Mouse (Mus musculus): ENCODE measurements around the gene Misp. TPM values are rescaled to one million over a fixed set of nuclear protein-coding genes. Genes with fewer than 3 reads are reported as not detected.
A peak's percentile ranks its signal among the peaks of the same experiment; 100 is the strongest.

Misp gene
- polyA plus RNA-seq, 1 experiment from 2014 or later: 0.69 TPM

GRCm38 (mm10) chr10:79811736-79812637 is 8.8 kb upstream of the Misp start:
- DNase-seq (ENCODE audit: low spot score) (peak; percentile 89), ATAC-seq (ENCODE audit: low FRiP score) (peak; percentile 63)
- H3K27ac ChIP-seq (ENCODE audit: low read depth, low read length): peak overlapping the region; percentile 40; the same call in 1 of the 2 replicates
- no peaks in the 10 kb centered on the region for H3K9me3 ChIP-seq (ENCODE audit: control insufficient read depth, low read length)
- WGBS: 34% methylated on average over 15 of the region's 15 CpGs
- H3K4me2 ChIP-seq (replicated peaks; ENCODE audit: low read depth, low read length): no peak overlapping the region
- H3K27me3 ChIP-seq (ENCODE audit: control insufficient read depth, insufficient read depth, low read length): no peaks in the 10 kb centered on the region
- H3K9ac ChIP-seq (ENCODE audit: low read depth, low read length): no peak overlapping the region
- H3K36me3 ChIP-seq (ENCODE audit: control insufficient read depth, insufficient read depth, low read length): peaks cover 4% of the 10 kb centered on the region; the same call in 1 of the 2 replicates
- no peak overlapping the region for H3K4me3 ChIP-seq (ENCODE audit: low read depth, low read length)
- H3K4me1 ChIP-seq (replicated peaks; ENCODE audit: control insufficient read depth, insufficient read depth, low read length): no peaks in the 10 kb centered on the region

DNA sequence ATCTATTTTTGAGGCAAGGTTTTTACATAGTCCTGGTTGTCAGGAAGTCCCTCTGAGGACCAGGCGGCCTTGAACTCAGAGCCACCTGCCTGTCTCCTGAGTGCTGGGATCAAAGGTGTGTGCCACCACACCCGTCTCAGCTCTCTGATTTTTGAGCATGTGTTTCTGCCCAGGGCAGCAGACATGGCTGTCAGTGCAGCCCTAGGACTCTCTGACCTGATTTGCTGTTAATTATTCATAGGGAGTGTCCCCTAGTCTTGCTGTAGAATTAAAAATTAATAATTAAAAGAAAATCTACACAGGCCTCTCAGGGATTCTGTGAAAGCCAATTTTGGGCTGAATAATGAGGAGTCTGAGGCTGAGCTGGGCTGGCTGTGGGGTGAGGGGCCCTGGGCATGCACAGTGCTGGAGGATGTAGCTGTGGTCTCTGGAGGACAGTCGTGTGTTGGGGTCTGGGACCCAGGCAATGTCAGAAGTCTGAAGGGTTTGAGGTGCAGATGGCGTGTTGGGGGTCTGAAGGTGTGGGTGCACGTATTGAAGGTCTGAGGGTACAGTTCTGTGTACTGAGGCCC is 6.4 kb upstream of the Misp start:
- Histone ChIP-seq H3K4me2 (replicated peaks; ENCODE audit: low read depth, low read length) (no peak overlapping the region), H3K9ac (ENCODE audit: low read depth, low read length) (no peak overlapping the region), H3K27me3 (ENCODE audit: control insufficient read depth, insufficient read depth, low read length) (no peaks in the 10 kb centered on the region), H3K27ac (ENCODE audit: low read depth, low read length) (no peak overlapping the region), H3K4me3 (ENCODE audit: low read depth, low read length) (no peak overlapping the region), H3K4me1 (replicated peaks; ENCODE audit: control insufficient read depth, insufficient read depth, low read length) (no peaks in the 10 kb centered on the region), H3K36me3 (ENCODE audit: control insufficient read depth, insufficient read depth, low read length) (peaks cover 8% of the 10 kb centered on the region), H3K9me3 (ENCODE audit: control insufficient read depth, low read length) (no peaks in the 10 kb centered on the region)
- ATAC-seq (ENCODE audit: low FRiP score) (no peak), DNase-seq (ENCODE audit: low spot score) (no peak)
- WGBS: 85% methylated on average over 5 of the region's 5 CpGs

GRCm38 (mm10) chr10:79815671-79816494 is 4.9 kb upstream of the Misp start:
- Histone ChIP-seq H3K27ac (ENCODE audit: low read depth, low read length) (no peak overlapping the region), H3K4me1 (replicated peaks; ENCODE audit: control insufficient read depth, insufficient read depth, low read length) (no peaks in the 10 kb centered on the region), H3K9ac (ENCODE audit: low read depth, low read length) (no peak overlapping the region), H3K9me3 (ENCODE audit: control insufficient read depth, low read length) (no peaks in the 10 kb centered on the region), H3K36me3 (ENCODE audit: control insufficient read depth, insufficient read depth, low read length) (peaks cover 13% of the 10 kb centered on the region), H3K27me3 (ENCODE audit: control insufficient read depth, insufficient read depth, low read length) (no peaks in the 10 kb centered on the region), H3K4me2 (replicated peaks; ENCODE audit: low read depth, low read length) (no peak overlapping the region), H3K4me3 (ENCODE audit: low read depth, low read length) (no peak overlapping the region)
- WGBS: 84% methylated on average over 12 of the region's 12 CpGs
- ATAC-seq (ENCODE audit: low FRiP score) (no peak), DNase-seq (ENCODE audit: low spot score) (no peak)

DNA sequence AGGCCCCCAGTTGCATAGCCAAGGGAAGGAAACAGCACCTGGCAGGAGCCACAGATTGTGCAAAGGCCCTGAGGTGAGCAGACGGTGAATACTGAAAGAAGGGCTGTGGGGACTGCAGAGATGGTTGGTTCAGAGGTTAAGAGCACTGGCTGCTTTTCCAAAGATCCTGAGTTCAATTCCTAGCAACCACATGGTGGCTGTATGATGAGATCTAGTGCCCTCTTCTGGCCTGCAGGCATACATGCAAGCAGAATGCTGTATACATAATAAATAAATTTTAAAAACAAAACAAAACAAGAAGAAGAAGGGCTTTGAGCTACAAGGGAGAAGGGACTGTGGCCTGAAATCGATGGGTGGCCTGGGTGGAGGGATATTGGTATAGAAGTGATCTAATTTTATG is 3.7 kb upstream of the Misp start:
- Histone ChIP-seq H3K9ac (ENCODE audit: low read depth, low read length) (no peak overlapping the region), H3K36me3 (ENCODE audit: control insufficient read depth, insufficient read depth, low read length) (peaks cover 9% of the 10 kb centered on the region), H3K4me2 (replicated peaks; ENCODE audit: low read depth, low read length) (no peak overlapping the region), H3K4me1 (replicated peaks; ENCODE audit: control insufficient read depth, insufficient read depth, low read length) (no peaks in the 10 kb centered on the region), H3K27me3 (ENCODE audit: control insufficient read depth, insufficient read depth, low read length) (no peaks in the 10 kb centered on the region), H3K9me3 (ENCODE audit: control insufficient read depth, low read length) (no peaks in the 10 kb centered on the region), H3K27ac (ENCODE audit: low read depth, low read length) (no peak overlapping the region), H3K4me3 (ENCODE audit: low read depth, low read length) (no peak overlapping the region)
- ATAC-seq (ENCODE audit: low FRiP score) (no peak), DNase-seq (ENCODE audit: low spot score) (no peak)
- WGBS: 76% methylated on average over 2 of the region's 2 CpGs

DNA sequence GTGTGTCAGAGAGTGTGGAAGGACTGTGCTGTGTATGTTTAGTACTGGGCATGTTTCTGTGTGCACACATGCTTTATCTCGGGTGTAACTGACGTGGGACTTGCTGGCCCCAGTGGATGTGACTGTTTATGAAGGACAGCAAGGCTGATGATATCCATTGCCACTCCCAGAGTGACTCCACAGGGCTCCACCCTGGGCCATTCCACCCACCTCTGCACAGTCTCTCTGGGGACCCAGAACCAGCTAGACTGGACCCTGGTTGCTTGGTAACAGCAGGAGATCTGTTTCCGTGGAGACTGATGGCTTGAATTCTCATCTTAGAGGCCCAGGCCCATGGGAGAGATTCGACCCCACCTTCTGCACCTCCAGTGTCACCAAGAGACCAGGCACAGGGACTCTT is 2.6 kb upstream of the Misp start:
- ATAC-seq (ENCODE audit: low FRiP score) (no peak), DNase-seq (ENCODE audit: low spot score) (no peak)
- WGBS: 66% methylated on average over 4 of the region's 4 CpGs
- H3K9ac ChIP-seq (ENCODE audit: low read depth, low read length): no peak overlapping the region
- H3K4me2 ChIP-seq (replicated peaks; ENCODE audit: low read depth, low read length): no peak overlapping the region
- no peaks in the 10 kb centered on the region for H3K27me3 ChIP-seq (ENCODE audit: control insufficient read depth, insufficient read depth, low read length)
- no peak overlapping the region for H3K4me3 ChIP-seq (ENCODE audit: low read depth, low read length)
- H3K27ac ChIP-seq (ENCODE audit: low read depth, low read length): no peak overlapping the region
- H3K4me1 ChIP-seq (replicated peaks; ENCODE audit: control insufficient read depth, insufficient read depth, low read length): peaks cover 4% of the 10 kb centered on the region; the same call in 1 of the 2 replicates
- H3K9me3 ChIP-seq (ENCODE audit: control insufficient read depth, low read length): no peaks in the 10 kb centered on the region
- H3K36me3 ChIP-seq (ENCODE audit: control insufficient read depth, insufficient read depth, low read length): peaks cover 9% of the 10 kb centered on the region

DNA sequence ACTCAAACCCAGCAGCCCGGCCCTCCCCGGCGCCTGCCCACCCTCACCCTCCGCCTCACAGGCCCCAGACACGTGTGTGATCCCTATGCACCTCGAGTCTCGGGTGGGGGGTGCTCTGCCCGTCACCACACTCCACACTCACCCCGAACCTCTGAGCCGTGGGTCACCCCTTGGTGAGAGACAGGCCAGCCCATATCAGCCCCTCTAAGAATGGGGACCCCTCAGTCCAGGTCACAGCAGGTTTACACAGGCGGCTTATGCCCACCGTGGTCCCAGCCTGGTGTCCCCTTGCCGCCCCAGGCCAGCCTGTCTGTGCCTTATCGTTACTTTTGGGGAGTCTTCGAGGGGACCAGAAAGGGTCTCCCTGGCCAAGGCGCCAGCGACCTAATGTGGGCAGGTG is 1.2 kb upstream of the Misp start:
- no peaks in the 10 kb centered on the region for H3K9me3 ChIP-seq (ENCODE audit: control insufficient read depth, low read length)
- peaks cover 4% of the 10 kb centered on the region; the same call in 1 of the 2 replicates for H3K4me1 ChIP-seq (replicated peaks; ENCODE audit: control insufficient read depth, insufficient read depth, low read length)
- ATAC-seq (ENCODE audit: low FRiP score) (no peak), DNase-seq (ENCODE audit: low spot score) (no peak)
- H3K9ac ChIP-seq (ENCODE audit: low read depth, low read length): no peak overlapping the region
- WGBS: 92% methylated on average over 17 of the region's 17 CpGs
- no peak overlapping the region for H3K27ac ChIP-seq (ENCODE audit: low read depth, low read length)
- no peak overlapping the region for H3K4me3 ChIP-seq (ENCODE audit: low read depth, low read length)
- no peaks in the 10 kb centered on the region for H3K27me3 ChIP-seq (ENCODE audit: control insufficient read depth, insufficient read depth, low read length)
- H3K36me3 ChIP-seq (ENCODE audit: control insufficient read depth, insufficient read depth, low read length): peaks cover 9% of the 10 kb centered on the region
- H3K4me2 ChIP-seq (replicated peaks; ENCODE audit: low read depth, low read length): no peak overlapping the region

GRCm38 (mm10) chr10:79820277-79820676 is 512 bp upstream of the Misp start:
- 71% methylated on average over 8 of the region's 8 CpGs for WGBS
- no peaks in the 10 kb centered on the region for H3K9me3 ChIP-seq (ENCODE audit: control insufficient read depth, low read length)
- H3K4me3 ChIP-seq (ENCODE audit: low read depth, low read length): no peak overlapping the region
- no peaks in the 10 kb centered on the region for H3K27me3 ChIP-seq (ENCODE audit: control insufficient read depth, insufficient read depth, low read length)
- no peak overlapping the region for H3K9ac ChIP-seq (ENCODE audit: low read depth, low read length)
- peaks cover 9% of the 10 kb centered on the region for H3K36me3 ChIP-seq (ENCODE audit: control insufficient read depth, insufficient read depth, low read length)
- H3K27ac ChIP-seq (ENCODE audit: low read depth, low read length): no peak overlapping the region
- ATAC-seq (ENCODE audit: low FRiP score) (no peak), DNase-seq (ENCODE audit: low spot score) (no peak)
- H3K4me2 ChIP-seq (replicated peaks; ENCODE audit: low read depth, low read length): no peak overlapping the region
- peaks cover 4% of the 10 kb centered on the region; the same call in 1 of the 2 replicates for H3K4me1 ChIP-seq (replicated peaks; ENCODE audit: control insufficient read depth, insufficient read depth, low read length)

DNA sequence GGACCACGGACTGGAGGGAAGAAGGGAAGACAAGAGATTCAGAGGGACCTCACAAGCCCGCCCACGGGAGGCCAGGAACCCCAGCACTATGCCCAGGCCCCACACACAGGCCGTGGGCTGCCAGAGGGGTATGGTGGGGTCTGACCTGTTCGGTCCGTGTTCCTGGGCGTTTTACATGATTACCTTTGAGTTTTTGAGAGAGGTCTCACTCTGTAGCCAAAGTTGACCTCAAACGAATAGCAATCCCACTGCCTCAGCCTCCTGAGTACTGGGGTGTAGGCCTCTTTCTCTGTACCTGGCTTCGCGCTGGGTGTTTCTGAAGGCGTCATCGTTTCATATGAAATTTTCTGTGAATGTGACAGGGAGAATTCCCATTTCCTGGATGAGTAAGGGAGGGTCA is 942 bp downstream of the Misp start:
- Histone ChIP-seq H3K36me3 (ENCODE audit: control insufficient read depth, insufficient read depth, low read length) (peaks cover 9% of the 10 kb centered on the region), H3K27ac (ENCODE audit: low read depth, low read length) (no peak overlapping the region), H3K4me3 (ENCODE audit: low read depth, low read length) (no peak overlapping the region), H3K27me3 (ENCODE audit: control insufficient read depth, insufficient read depth, low read length) (no peaks in the 10 kb centered on the region), H3K9ac (ENCODE audit: low read depth, low read length) (no peak overlapping the region), H3K4me1 (replicated peaks; ENCODE audit: control insufficient read depth, insufficient read depth, low read length) (peaks cover 4% of the 10 kb centered on the region; the same call in 1 of the 2 replicates), H3K4me2 (replicated peaks; ENCODE audit: low read depth, low read length) (no peak overlapping the region), H3K9me3 (ENCODE audit: control insufficient read depth, low read length) (no peaks in the 10 kb centered on the region)
- 88% methylated on average over 12 of the region's 12 CpGs for WGBS
- ATAC-seq (ENCODE audit: low FRiP score) (no peak), DNase-seq (ENCODE audit: low spot score) (no peak)

Data from hindbrain, embryonic 11.5 days (tissue).